Mouse (Mus musculus) common myeloid progenitor, adult 5-6 weeks (primary cell): Measurements from ENCODE around the gene Cgas. TPM values are rescaled to one million over a fixed set of nuclear protein-coding genes. Genes with fewer than 3 reads are reported as not detected.

Source experiments
- ATAC-seq: replicated peaks from 2 replicates; pipeline ENCODE4 v1.8.0; 2016; ENCODE audit warnings: low read depth, mild to moderate bottlenecking, moderate TSS enrichment, inconsistent platforms; ENCODE audit not compliant: poor library complexity, severe bottlenecking
- total RNA-seq: library from RNA; stranded (forward); fragments of 200-1000, 187-1606 nt; gene quantifications from 2 replicates; pipeline ENCODE4 v1.2.3, GENCODE M21; 2017

The Cgas gene
- total RNA-seq, 1 experiment from 2014 or later: 19.8 TPM

DNA sequence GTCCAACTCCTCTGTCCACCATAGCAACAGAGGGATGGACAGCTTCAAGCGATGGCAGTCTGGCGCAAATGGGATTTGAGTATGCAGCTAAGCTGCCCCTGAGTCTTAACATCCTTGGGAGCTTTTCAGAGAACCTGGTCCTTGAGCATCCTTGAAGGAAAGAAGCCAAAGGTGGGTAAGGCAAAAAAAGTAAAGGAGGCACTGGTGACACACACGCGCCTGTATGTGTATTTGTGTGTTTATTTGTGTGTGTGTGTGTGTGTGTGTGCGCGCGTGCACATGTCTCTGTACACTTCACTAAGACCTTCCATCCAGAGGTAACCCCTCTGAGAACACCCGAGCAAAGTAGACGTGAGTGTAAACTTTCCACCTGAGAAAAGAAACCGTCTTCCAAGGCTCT, 49.3 kb downstream of the Cgas start:
- ATAC-seq: no peak

DNA sequence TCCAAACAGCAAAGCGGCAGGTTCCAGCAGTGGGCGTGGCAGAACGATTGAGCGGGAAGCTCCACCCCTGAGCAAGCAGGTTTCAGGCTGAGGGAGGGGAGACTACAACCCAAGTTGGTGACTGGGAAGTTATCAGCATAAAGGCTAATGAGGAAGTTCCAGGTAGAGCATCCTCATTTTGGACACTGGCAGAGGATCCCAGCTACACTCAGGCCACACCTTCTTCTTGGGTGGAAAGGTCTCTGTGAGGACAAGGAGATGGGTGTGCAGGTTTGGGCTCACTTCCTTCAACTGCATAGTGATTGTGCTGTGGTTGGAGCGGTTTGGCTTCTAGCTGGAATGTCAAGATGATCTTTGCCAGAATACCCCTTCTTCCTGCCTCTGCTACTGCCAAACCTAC, 53.1 kb downstream of the Cgas start:
- peak; percentile 60 for ATAC-seq

DNA sequence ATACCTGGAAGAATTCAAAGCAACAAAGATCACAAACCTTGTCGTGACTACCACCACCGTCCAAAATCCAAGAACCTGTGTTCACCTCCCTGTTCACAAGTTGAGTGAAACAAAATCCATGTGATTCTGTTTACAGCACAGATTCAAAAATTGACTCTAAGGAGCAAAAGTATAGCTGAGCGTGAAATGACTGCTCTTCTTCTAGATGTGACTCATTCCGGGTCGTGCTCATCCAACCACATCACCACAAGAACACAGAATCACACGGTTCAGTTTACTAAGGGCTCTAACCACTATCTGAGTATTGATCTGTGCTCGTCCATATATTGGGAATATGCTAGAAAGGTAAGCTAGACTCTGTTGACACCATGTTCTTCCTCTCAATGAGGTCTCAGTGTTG, 56.1 kb downstream of the Cgas start:
- ATAC-seq: no peak

DNA sequence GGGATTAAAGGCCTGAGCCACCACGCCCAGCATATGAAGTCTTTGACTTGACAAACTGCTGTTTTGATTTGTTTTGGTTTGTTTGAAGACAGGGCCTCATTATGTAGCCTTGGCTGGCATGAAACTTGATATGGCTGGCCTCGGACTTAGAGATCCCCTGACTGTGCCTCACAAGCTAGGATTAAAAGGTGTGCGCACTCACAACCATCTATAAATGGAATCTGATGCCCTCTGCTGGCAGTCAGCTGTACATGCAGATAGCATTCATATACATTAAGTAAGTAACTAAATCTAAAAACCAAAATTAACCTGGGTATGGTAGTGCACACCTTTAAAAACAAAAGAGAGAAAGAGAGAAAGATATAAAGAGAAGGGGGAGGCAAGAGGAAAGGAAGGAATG, 57.1 kb downstream of the Cgas start:
- peak; percentile 52 for ATAC-seq

Other genes starting within 250 kb of the Cgas start
- not detected in 2 replicates for gene Gsta1, start 212.6 kb downstream of the Cgas start, total RNA-seq
- not detected in 2 replicates for gene Gm3776, start 186.1 kb downstream of the Cgas start, total RNA-seq
- gene Gm10639, start 153.3 kb downstream of the Cgas start, total RNA-seq: not detected in 2 replicates
- gene Omt2a, start 128.4 kb downstream of the Cgas start, total RNA-seq: not detected in 2 replicates
- not detected in 2 replicates for gene Omt2b, start 115.6 kb downstream of the Cgas start, total RNA-seq
- not detected in 2 replicates for gene Gsta2, start 87.4 kb downstream of the Cgas start, total RNA-seq
- gene Dppa5a, start 75.1 kb downstream of the Cgas start, total RNA-seq: not detected in 2 replicates
- not detected in 2 replicates for gene Ooep, start 64.5 kb downstream of the Cgas start, total RNA-seq
- gene Ddx43, start 47.5 kb downstream of the Cgas start, total RNA-seq: 0.37 and 0.82 TPM in 2 replicates
- gene Mto1, start 5.0 kb upstream of the Cgas start, total RNA-seq: 28.3 and 49.4 TPM in 2 replicates
- gene Gm17324, start 5.5 kb upstream of the Cgas start, total RNA-seq: 0.41 TPM in 1 of 2 replicates, not detected in the other
- 14,048 and 16,425 TPM in 2 replicates for gene Eef1a1, start 45.9 kb upstream of the Cgas start, total RNA-seq
- 5.9 and 8.7 TPM in 2 replicates for gene Slc17a5, start 144.8 kb upstream of the Cgas start, total RNA-seq
- gene Cd109, start 172.3 kb upstream of the Cgas start, total RNA-seq: not detected in 2 replicates